Mouse (Mus musculus) left cerebral cortex, adult 2 months (tissue): ENCODE data around the gene Iqcn. TPM values are rescaled to one million over a fixed set of nuclear protein-coding genes. Genes with fewer than 3 reads are reported as not detected.

Source experiments
- DNase-seq, 2 experiments: peaks; one replicate each; pipeline ENCODE4 v3.0.0; 2021 to 2022; ENCODE audit warnings: low spot score in 2 of 2, mixed read lengths in 1 of 2; ENCODE audit errors: extremely low spot score in 1 of 2
- H3K27ac ChIP-seq: fragments of 200-600 bp; 2 replicates; pipeline ENCODE4 v1.8.1; 2022
- H3K4me3 ChIP-seq: fragments of 200-600 bp; 2 replicates; pipeline ENCODE4 v1.8.1; 2022
- CTCF ChIP-seq: fragments of 200-600 bp; IDR thresholded peaks from 2 replicates; pipeline ENCODE4 v1.8.1; 2022; ENCODE audit warnings: antibody characterized with exemption, mild to moderate bottlenecking, moderate library complexity
- intact Hi-C: fragments of 180-260 bp; cut with DNase I; formaldehyde crosslinking; loops from one replicate; pipeline ENCODE4 v1.15.1; 2025
- total RNA-seq, 2 experiments: library from RNA; stranded (reverse); gene quantifications; 2 replicates each; pipeline ENCODE4 v1.2.3; 2021

The Iqcn gene
- total RNA-seq, 2 experiments from 2014 or later = 0.16 to 0.21 TPM

DNA sequence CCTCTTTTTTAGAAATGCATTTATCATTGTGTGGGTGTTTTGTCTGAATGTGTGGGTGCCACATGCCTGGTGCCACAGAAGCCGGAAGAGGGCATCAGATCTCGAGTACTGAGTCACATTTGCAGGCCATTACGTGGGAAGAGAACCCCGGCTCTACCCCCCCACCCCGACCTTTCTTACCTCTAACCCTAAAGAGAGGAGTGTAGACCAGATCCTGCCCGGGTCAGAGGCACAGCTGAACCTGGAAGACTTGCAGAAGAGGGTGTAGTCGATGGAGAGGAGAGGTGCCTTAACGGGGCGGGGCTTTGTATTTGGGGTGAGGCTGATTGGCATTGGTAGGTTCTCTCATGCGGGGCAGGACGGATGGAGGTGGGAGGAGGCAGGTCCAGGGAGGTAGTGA, 41.5 kb downstream of the Iqcn start:
- no peak overlapping the region for H3K4me3 ChIP-seq
- intact Hi-C loops = no loop called here
- TF ChIP-seq CTCF = no peak
- H3K27ac ChIP-seq = no peak overlapping the region
- no peak for DNase-seq

DNA sequence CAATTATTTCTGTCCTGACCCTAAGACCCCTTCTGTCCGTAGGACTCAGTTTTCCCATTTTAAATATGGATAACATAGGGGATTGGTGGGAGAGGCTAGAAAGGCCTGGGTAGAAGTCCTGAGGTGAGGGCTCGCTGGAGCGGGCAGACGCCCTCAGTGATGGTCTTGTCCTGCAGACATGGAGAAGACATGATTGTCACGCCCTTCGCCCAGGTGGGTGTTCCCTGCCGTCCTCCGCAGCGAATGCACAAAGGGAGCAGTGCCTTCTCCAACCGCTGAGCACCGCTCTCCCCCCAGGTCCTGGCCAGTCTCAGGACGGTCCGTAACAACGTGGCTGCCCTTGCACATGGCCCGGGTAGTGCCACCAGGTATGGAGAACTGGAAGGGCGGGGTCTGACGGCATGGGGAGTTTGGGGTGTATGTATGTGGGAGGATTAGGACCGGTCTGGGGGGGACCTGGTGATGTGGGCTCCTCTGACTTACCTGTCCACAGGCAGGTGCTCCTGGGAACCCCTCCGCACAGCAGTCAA, 42.5 kb downstream of the Iqcn start:
- no peak overlapping the region for H3K4me3 ChIP-seq
- intact Hi-C loops = no loop called here
- no peak for TF ChIP-seq CTCF
- DNase-seq = no peak
- H3K27ac ChIP-seq = no peak overlapping the region

DNA sequence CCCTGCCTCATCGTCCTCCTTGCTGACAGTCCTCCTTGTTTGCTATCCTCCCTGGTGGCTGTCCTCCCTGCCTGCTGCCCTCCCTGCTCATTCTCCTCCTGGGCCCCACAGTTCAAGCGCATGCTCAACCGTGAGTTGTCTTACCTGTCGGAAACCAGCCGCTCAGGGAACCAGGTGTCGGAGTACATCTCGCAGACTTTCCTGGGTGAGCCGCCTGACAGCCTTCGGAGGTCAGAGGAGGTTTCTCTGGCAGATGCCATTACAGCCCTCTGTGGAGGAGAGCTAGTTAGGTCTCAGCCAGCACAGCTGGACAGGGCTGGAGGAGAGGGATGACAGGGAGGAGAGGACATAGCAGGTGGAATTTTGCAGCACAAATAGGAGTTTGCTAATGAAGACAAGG, 43.4 kb downstream of the Iqcn start:
- TF ChIP-seq CTCF = no peak
- no peak overlapping the region for H3K4me3 ChIP-seq
- intact Hi-C loops = no loop called here
- DNase-seq = no peak
- H3K27ac ChIP-seq = no peak overlapping the region

DNA sequence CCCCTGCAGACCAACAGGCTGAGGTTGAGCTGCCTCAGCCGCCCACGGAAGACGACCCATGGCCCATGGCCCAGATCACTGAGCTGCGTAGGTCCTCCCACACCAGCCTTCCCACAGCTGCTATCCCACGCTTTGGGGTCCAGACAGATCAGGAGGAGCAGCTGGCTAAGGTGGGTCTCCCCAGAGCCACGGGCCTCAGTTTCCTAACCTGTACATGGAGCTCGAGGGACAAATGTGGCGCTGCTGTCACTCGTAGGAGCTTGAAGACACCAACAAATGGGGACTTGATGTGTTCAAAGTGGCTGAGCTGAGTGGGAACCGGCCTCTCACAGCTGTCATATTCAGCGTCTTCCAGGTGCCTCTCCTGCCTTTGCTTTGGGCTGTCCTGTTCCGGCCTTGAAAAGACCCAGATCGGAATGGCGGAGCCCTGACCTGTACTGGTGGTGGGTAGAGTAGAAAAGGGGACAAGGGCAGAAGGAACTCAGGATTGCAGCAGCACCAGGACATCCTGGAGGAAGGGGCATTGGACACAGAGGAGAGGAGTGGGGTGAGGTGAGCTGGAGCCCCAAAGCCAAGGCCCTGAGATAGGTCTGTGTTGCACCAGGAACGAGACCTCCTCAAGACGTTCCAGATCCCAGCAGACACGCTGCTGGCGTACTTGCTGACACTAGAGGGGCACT, 44.1 kb downstream of the Iqcn start:
- intact Hi-C loops = no loop called here
- Histone ChIP-seq H3K4me3 (no peak overlapping the region), H3K27ac (no peak overlapping the region)
- no peak for TF ChIP-seq CTCF
- DNase-seq = no peak

DNA sequence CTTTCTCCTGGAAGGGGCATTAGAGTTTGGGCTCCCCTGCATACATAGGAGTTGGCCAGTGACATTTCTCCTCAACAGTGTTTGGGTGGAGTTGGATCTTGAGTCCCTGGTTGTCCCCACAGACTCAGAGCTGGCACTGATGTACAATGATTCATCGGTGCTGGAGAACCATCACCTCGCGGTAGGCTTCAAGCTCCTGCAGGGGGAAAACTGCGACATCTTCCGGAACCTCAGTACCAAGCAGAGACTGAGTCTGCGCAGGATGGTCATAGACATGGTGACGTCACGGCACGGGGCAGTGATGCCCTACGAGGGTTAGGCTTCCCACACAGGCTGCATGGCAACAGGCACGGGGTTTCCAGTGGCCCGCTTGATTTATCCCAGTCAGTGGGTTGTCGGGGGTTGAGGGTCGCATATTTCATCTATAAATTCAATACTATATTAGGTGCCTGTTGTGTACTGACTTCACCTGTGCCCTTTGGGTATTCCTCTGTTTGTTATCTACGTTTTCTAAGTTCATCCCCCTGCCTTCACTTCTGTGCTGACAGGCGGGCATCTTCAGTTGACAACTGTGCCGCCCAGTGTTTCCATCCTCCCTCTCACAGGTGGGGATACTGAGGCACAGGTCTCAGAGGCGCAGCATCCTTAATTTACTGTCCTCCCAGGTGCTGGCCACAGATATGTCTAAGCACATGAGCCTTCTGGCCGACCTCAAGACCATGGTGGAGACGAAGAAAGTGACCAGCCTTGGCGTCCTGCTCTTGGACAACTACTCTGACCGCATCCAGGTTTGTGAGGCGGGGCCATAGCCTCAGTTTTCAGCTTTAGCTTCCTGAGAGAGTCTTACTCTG, 45.2 kb downstream of the Iqcn start:
- Histone ChIP-seq H3K27ac (no peak overlapping the region), H3K4me3 (no peak overlapping the region)
- DNase-seq = no peak
- no peak for TF ChIP-seq CTCF
- intact Hi-C loops = no loop called here

DNA sequence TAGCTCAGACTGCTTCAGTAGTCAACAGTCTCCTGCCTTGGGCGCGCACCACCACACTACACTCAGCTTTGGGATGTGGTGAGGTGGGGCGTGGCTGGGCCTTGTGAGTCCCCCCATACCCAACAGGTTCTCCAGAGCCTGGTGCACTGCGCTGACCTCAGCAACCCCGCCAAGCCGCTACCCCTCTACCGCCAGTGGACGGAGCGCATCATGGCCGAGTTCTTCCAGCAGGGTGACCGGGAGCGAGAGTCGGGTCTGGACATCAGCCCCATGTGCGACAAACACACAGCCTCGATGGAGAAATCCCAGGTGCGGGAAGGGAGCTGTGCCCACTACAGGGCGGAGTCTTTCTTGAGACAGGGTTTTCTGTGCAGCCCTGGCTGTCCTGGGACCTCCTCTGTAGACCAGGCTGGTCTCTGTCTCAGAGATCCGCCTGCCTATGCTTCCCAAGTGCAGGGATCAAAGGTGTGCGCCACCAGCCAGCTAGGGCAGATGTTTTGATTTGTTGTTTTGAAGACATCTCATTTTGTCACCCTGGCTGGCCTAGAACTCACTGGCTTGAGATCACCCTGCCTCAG, 45.9 kb downstream of the Iqcn start:
- Histone ChIP-seq H3K27ac (no peak overlapping the region), H3K4me3 (no peak overlapping the region)
- TF ChIP-seq CTCF = no peak
- no peak for DNase-seq
- intact Hi-C loops = no loop called here

DNA sequence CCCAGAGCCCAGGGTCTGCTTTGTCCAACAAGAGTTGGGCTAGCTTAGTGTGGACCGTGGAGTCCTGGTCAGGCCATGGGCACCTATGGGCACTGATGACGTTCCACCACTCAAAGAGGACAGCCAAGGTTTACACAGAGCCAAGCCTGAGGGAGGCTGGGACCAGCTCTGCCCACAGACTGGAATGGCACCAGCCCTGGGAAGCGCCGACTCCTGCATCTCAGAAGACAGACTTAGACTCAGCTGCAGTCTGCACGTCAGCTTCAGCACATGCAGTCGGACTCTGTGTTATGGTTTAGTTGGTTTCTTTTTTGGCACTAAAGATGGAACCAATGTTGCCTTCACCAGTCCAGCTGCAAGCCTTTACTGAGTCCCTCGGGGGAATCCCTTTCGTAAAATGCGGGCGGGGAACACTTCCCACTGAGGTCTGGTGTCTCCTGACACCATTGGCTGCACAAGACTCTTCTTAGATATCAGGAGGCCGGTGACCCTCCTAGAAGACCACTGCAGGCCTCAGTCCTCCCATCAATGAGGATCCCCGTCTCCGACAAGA, 46.9 kb downstream of the Iqcn start:
- Histone ChIP-seq H3K4me3 (no peak overlapping the region), H3K27ac (peak overlapping the region; percentile 36; the same call in 1 of the 2 replicates)
- no peak for DNase-seq
- TF ChIP-seq CTCF = no peak
- intact Hi-C loops = no loop called here

DNA sequence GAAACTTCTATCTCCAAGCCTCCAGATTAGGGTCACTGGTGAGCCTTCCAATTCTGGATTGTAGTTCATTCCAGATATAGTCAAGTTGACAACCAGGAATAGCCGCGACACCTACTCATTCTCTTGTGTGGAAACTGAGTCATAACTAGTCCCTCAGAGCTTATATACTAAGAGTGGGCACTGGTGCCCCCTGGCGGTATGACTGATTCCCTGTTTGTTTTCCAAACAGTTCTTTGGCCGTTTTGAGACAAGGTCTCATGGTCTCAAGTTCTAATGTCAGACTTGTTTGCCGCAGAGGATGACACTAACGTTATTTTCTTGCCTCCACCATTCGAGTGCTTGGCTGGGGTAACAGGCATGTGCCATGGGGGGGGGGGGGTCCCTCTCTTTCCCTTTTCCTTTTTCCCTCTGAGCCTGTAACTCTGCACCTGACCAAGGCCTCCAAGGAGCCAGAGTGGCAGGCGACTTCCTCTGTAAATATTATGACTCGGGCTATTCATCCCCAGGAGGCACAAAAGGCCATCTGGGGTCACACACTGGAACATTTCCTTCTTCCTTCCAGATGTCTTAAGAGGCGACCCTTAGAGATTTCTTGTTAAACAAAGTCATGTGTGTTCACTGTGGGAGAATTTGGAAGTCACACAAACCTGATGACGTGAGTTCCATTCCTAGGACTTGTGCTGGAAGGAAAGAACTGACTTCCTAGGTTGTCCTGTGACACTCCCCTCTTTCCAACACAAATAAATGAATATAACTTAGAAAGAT, 48.9 kb downstream of the Iqcn start:
- intact Hi-C loops = loop anchor here (1.0 kb wide), 1 partner anchor 32 kb away; no protein-coding TSS in a partner anchor

DNA sequence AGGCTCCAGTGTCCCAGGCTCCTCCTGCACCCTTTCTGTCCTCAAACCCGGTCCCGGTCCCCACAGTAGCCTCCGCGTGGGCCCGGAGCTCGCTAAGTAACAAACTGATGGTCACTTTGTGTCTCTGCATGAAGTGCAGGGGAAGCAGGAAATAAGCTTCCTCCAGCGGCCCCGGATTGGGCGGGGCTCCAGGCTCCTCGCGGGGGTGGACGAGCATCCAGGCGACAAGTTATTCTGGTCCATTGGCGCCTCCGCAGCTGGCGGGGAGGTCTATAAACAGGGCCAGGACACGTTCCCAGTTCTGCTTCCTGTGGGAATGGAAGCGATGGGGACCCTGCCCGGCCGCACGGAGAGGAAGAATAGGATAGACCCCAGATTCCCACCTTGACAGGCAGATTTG, 49.9 kb downstream of the Iqcn start:
- Histone ChIP-seq H3K4me3 (peak overlapping the region; percentile 15), H3K27ac (peak overlapping the region; percentile 93)
- no peak for TF ChIP-seq CTCF
- intact Hi-C loops = no loop called here
- DNase-seq = peak; percentile 83 to 90

More for the DNA sequence above, 48.9 kb downstream of the Iqcn start:
- H3K27ac ChIP-seq = peak overlapping the region; percentile 93
- peak; percentile 74 for TF ChIP-seq CTCF
- no peak overlapping the region for H3K4me3 ChIP-seq
- peak in 1 of 2 experiments; percentile 68 for DNase-seq

DNA sequence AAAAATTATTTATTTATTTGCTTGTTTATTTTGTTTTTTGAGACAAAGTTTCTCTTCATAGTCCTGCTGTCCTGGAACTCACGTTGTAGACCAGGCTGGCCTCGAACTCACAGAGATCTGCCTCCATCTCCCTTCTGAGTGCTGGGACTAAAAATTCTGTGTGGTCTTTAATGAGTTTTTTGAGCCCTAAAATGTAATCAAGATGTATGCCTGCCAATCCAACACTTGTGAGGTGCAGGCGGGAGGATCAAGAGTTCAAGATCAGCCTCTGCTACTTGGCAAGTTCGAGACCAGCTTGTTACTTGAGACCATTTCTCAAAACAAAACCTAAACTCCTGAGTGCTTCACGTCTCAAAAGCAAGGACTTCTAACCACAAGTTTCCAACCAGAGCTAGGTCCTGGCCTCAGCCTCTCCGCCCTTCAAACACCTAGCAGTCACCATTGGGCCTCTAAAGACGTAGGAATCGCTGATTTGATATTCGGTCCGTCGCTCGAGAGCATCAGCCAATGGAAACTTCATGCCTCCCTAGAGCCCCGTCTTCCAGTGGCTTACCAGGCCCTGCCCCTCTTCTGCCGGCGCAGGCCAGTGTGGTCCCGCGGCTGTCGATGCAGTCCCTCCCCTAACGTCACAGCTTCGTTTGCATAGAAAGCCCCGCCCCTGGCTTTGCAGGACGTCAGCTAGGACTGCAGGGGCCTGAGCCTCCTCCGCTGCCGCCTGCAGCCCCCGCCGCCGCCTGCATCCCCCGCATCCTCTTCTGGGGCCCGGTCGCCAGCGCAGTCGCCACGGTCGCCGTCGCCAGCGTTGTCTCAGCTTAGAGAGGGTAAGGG, 51.0 kb downstream of the Iqcn start, which contains the start of gene Rab3a:
Gene Rab3a (plus strand): TSS at position 637 of the 828 bp plus-strand sequence.
- intact Hi-C loops = loop anchor here (2.0 kb wide), 1 partner anchor 55 kb away; the partner anchor contains the start of gene Jund
- peak; percentile 93 to 95 for DNase-seq
- H3K27ac ChIP-seq = peak within 1 kb of the TSS; percentile 100
- TF ChIP-seq CTCF = no peak
- H3K4me3 ChIP-seq = peak within 1 kb of the TSS; percentile 93
